Mouse (Mus musculus) megakaryocyte, embryonic 14.5 days (primary cell): ENCODE results near the gene Gpbar1. TPM values are rescaled to one million over a fixed set of nuclear protein-coding genes. Genes with fewer than 3 reads are reported as not detected.

ENCODE experiments used
- H3K27me3 ChIP-seq: replicated peaks from 2 replicates; pipeline ENCODE3; 2012; ENCODE audit warnings: inconsistent platforms
- H3K36me3 ChIP-seq: replicated peaks from 2 replicates; pipeline ENCODE3; 2012; ENCODE audit warnings: low read length, inconsistent platforms, mixed read lengths
- H3K4me1 ChIP-seq: 2 replicates; pipeline ENCODE4 v1.6.1; 2012; ENCODE audit warnings: inconsistent platforms
- H3K4me3 ChIP-seq: replicated peaks from 2 replicates; pipeline ENCODE3; 2012; ENCODE audit warnings: moderate library complexity, mild to moderate bottlenecking, inconsistent platforms
- H3K9me3 ChIP-seq: 2 replicates; pipeline ENCODE4 v1.6.1; 2012; ENCODE audit warnings: inconsistent platforms
- FLI1 ChIP-seq: IDR thresholded peaks from 2 replicates; pipeline ENCODE4 v1.6.1; 2012; ENCODE audit warnings: low read length, inconsistent platforms, mixed read lengths
- GATA1 ChIP-seq: IDR thresholded peaks from 3 replicates; pipeline ENCODE4 v1.6.1; 2012; ENCODE audit warnings: mixed read lengths, low read length, inconsistent platforms, borderline replicate concordance
- polyA plus RNA-seq: library from polyadenylated mRNA; stranded (reverse); fragments of >175 nt; gene quantifications from 2 replicates; pipeline ENCODE4 v1.2.3, GENCODE M21; 2012; ENCODE audit warnings: low replicate concordance; ENCODE audit not compliant: insufficient read depth

The Gpbar1 gene
- polyA plus RNA-seq, 1 experiment: 0.28 TPM

DNA sequence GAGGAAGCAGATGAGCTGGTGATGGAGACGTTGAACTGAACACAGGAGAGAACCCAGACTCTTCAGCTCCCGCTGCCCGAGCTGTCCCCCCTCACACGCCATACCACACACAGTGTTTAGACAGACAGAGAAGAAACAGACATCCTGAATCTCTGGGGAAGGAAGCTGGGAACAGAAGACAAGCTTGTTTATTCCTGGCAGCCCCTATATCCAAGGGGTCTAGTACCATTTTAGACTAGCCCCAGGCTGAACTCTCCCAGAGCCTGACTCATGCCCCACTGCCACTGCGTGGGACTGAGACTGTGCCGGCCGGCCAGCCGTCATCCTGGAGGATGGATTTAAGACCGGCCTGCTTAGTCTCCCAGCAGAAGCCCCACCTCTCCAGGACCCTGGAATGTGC, 3.3 kb upstream of the Gpbar1 start:
- peaks cover 33% of the 10 kb centered on the region for H3K27me3 ChIP-seq
- H3K4me1 ChIP-seq: peaks cover 65% of the 10 kb centered on the region
- TF ChIP-seq GATA1 (no peak), FLI1 (no peak)
- peak overlapping the region; percentile 62 for H3K4me3 ChIP-seq
- H3K36me3 ChIP-seq: peaks cover 31% of the 10 kb centered on the region
- no peaks in the 10 kb centered on the region for H3K9me3 ChIP-seq

DNA sequence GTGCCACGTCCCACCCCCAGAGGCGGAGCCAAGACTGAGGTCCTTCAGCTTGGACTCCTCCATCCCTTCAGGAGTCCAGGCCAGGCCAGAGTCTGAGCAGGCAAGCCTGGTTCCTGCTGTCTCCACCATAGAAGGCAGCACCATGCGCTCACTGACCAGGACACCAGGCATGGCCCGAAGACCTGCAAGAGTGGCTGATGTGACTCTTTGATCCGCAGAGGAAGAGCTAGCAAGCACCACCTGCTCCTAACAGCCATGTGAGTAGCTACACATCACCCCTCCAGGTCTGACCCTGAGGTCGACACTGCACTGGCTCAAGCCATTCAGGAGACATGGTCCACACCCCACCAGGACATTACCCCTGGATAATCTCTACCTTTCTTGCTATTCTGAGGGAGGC, 1.3 kb upstream of the Gpbar1 start:
- H3K4me1 ChIP-seq: peaks cover 81% of the 10 kb centered on the region
- TF ChIP-seq FLI1: no peak
- no peak for TF ChIP-seq GATA1
- no peaks in the 10 kb centered on the region for H3K9me3 ChIP-seq
- H3K36me3 ChIP-seq: peaks cover 34% of the 10 kb centered on the region
- H3K4me3 ChIP-seq: peak overlapping the region; percentile 29
- peaks cover 33% of the 10 kb centered on the region for H3K27me3 ChIP-seq

DNA sequence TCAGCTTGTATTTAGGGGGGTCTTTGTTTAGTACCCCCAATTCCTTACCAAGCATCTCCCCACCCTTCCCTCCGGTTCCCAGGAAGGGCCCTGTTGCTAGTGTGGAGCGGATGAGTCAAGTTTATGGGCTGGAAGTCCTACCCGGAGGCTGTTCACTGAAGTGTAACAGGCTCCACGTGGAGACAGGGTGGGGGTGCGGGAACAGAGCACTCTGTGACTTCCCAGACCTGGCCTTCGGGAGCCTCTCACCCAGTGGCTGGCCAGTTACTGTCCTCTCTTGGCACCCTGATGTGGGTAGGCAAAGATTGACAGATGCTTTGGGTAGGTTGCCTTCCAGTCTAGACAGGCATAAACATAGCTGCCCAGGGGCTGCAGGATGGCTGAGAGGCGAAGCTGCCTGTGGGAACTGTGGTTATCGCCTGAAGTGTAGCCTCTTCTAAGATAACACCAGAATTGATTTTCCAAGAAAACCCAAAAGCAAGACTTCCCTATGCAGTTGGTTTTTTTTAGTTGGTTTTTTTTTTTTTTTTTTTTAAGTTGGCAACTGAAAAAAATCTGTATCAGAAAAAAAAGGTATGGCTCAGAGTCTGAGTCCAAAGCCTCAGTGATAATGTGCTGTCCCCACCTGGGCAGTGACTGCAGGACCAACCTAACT, 340 bp upstream of the Gpbar1 start:
- H3K27me3 ChIP-seq: peaks cover 33% of the 10 kb centered on the region
- TF ChIP-seq FLI1: no peak
- H3K4me1 ChIP-seq: peaks cover 88% of the 10 kb centered on the region
- H3K4me3 ChIP-seq: no peak overlapping the region
- H3K9me3 ChIP-seq: no peaks in the 10 kb centered on the region
- peaks cover 43% of the 10 kb centered on the region for H3K36me3 ChIP-seq

DNA sequence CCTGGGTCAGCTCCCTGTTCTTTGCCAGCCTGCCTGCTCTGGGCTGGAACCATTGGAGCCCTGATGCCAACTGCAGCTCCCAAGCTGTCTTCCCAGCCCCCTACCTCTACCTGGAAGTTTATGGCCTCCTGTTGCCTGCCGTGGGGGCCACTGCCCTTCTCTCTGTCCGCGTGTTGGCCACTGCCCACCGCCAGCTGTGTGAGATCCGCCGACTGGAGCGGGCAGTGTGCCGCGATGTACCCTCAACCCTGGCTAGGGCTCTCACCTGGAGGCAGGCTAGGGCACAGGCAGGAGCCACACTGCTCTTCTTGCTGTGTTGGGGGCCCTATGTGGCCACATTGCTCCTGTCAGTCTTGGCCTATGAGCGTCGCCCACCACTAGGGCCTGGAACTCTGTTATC, 638 bp downstream of the Gpbar1 start:
- H3K4me3 ChIP-seq: no peak overlapping the region
- TF ChIP-seq GATA1 (no peak), FLI1 (no peak)
- H3K36me3 ChIP-seq: peaks cover 49% of the 10 kb centered on the region
- H3K9me3 ChIP-seq: no peaks in the 10 kb centered on the region
- H3K27me3 ChIP-seq: peaks cover 30% of the 10 kb centered on the region
- peaks cover 89% of the 10 kb centered on the region for H3K4me1 ChIP-seq

DNA sequence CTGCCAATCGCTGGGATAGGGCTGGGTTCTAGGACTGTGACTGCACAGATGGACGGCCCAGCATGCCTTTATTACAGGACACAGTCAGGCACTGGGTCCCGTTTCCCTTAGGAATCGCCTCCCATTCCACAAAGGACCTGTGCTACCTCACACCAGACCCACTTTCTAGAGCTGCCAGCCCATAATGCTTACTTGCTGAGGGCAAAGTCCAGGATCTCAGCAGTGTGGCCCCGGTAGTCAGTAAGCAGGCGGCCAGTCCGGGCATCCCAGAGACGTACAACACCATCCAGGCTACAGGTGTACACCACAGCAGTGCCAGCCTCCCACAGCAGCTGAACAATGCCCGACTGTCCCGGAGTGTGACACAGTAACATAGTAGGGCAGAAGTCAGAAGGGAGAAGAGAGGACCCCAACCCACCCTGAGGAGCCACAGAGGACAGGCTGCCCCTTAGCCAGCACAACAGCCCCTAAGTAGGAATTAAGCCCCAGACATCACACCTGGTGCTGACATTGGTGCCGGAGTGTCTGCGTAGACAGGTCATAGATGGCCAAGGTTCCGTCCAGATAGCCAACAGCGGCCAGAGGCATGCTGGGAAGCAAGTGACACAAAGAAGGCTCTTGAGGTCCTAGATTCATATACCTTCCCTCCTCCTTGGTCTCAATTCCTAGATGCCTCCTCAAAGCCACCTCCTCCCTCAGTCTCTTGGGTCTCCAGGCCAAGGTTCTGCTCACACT, 2.4 kb downstream of the Gpbar1 start:
- H3K36me3 ChIP-seq: peaks cover 49% of the 10 kb centered on the region
- H3K27me3 ChIP-seq: peaks cover 26% of the 10 kb centered on the region
- TF ChIP-seq GATA1 (no peak), FLI1 (no peak)

DNA sequence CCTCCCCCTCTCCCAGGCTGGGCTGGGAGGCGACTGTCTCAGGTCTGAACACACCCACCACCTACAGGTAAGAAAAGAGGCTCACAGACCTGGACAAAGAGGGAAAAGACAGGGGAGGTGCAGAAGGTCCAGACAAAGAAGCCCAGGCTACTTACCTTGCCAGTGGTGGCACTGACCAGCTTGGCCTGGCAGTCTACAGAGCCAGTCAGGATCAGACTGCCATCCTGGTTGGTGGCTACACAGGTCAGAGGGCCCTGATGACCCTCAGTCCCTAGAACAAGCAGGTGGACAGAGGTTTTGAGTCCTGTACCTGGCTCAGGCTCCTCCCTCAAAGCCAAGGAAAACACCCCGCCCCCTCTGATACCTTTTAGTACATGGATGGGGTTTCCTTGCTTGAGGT, 3.0 kb downstream of the Gpbar1 start:
- H3K27me3 ChIP-seq: peaks cover 20% of the 10 kb centered on the region
- H3K4me1 ChIP-seq: peaks cover 80% of the 10 kb centered on the region
- H3K36me3 ChIP-seq: peaks cover 51% of the 10 kb centered on the region
- H3K4me3 ChIP-seq: no peak overlapping the region
- TF ChIP-seq FLI1 (no peak), GATA1 (no peak)
- no peaks in the 10 kb centered on the region for H3K9me3 ChIP-seq

More for the DNA sequence above, 2.4 kb downstream of the Gpbar1 start:
- Histone ChIP-seq H3K4me1 (peaks cover 80% of the 10 kb centered on the region), H3K4me3 (no peak overlapping the region), H3K9me3 (no peaks in the 10 kb centered on the region)

DNA sequence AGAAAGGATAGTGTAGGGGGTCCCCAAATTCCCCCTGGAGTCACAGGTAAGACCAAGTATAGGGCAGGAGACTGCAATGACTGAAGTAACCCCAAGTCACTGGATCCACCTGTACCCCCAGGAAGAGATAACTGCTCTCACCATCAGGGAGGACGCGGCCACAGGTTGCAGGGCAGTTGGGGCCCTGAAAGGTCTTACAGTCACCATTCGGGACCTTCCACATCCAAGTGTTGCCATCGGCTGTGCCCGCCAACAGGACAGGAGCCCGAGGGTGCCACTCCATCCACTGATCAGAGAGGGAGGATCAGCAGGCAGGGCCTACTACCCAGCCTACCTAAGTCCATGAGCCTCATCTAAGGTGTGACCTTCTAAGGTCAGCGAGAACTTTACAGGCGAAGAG, 3.5 kb downstream of the Gpbar1 start:
- H3K9me3 ChIP-seq: no peaks in the 10 kb centered on the region
- TF ChIP-seq GATA1: no peak
- TF ChIP-seq FLI1: no peak
- peaks cover 57% of the 10 kb centered on the region for H3K36me3 ChIP-seq

DNA sequence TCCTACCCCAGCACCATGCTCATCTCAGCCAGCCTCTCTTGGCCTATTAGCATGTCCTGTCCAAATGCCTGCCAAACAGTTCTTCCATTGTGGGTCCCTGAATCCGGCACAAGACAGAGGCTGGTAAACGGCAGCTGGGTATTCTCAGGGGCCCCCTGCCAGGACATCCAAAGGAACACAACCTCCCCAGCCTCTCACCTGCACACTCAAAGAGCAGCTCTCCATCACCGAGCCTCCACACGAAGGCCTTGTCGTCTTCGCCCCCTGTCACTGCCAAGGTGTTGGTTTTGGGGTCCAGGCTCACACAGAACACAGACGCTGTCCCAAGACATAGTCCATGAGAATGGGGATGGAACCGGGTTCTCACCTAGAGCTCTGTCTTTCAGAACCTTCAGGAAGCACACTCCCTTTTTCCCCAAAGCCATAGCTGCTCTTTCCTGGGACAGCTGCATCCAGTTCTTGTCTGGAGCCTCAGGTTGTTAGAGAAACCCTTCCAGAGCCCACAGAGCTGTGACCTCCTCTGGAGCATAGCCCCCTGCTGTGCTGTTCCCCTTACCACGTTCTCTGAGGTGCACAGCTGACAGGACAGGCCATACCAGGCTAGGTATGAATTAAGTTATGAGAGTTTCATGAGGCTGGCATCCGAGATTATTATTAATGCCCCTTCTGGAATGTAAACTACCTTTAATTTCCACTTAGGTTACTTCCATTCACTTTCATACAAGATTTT, 4.7 kb downstream of the Gpbar1 start:
- Histone ChIP-seq H3K36me3 (peaks cover 64% of the 10 kb centered on the region), H3K4me3 (peak overlapping the region; percentile 54)

More for the DNA sequence above, 3.5 kb downstream of the Gpbar1 start:
- no peak overlapping the region for H3K4me3 ChIP-seq
- H3K4me1 ChIP-seq: peaks cover 80% of the 10 kb centered on the region
- peaks cover 15% of the 10 kb centered on the region for H3K27me3 ChIP-seq

DNA sequence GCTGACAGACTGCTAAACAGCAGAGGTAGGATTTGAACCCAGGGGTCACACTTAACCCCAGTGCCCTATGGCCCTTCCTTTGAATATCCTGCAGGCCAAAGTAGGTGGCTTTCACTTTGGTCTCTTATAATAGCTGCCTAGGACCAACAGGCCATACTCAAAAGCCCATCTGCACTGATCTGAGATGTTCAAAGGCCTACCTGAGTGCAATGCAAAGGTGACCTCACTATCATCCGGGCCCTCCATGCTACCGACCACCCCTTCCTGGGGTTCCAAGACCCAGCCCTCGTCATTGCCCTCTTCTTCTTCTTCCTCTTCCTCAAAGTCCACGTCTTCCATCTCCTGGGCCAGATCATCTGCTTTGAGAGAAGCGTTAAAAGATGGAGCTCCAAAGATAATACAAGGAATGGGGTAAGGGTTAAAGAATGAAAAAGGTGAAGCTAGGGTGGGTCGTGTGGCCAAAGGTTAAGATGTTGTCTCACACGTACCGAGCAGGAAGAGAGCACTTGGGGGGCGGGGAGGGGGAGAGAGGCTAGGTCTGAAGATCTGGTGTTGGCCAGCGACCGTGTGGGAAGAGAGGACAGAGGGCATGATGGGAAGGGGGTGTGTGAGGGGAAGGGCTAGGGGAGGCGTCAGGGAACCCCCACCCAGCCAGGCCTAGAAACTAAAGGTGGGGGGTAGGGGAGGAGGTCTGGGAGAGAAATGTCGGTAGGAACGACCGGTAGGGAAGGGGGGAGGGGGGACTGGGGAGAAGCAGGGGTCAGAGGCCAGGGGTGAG, 5.5 kb downstream of the Gpbar1 start:
- no peaks in the 10 kb centered on the region for H3K9me3 ChIP-seq
- H3K4me3 ChIP-seq: peak overlapping the region; percentile 95
- H3K4me1 ChIP-seq: peaks cover 77% of the 10 kb centered on the region
- peaks cover 70% of the 10 kb centered on the region for H3K36me3 ChIP-seq
- peaks cover 3% of the 10 kb centered on the region for H3K27me3 ChIP-seq
- TF ChIP-seq FLI1: no peak
- TF ChIP-seq GATA1: no peak

More for the DNA sequence above, 4.7 kb downstream of the Gpbar1 start:
- Histone ChIP-seq H3K9me3 (no peaks in the 10 kb centered on the region), H3K4me1 (peaks cover 76% of the 10 kb centered on the region), H3K27me3 (peaks cover 3% of the 10 kb centered on the region)
- TF ChIP-seq GATA1: no peak
- TF ChIP-seq FLI1: no peak
